Mouse (Mus musculus) embryonic fibroblast, embryonic 13.5 days (primary cell): ENCODE data around the gene Diaph3.

Experiments used
- CTCF ChIP-seq: IDR thresholded peaks from 2 replicates; pipeline ENCODE4 v1.5.1; 2011; ENCODE audit warnings: mild to moderate bottlenecking, control low read depth, low read length, moderate library complexity, borderline replicate concordance; ENCODE audit not compliant: insufficient read depth
- POLR2A ChIP-seq: IDR thresholded peaks from 2 replicates; pipeline ENCODE4 v1.6.1; 2011; ENCODE audit warnings: low read depth, mild to moderate bottlenecking, control low read depth, low read length, moderate library complexity

DNA sequence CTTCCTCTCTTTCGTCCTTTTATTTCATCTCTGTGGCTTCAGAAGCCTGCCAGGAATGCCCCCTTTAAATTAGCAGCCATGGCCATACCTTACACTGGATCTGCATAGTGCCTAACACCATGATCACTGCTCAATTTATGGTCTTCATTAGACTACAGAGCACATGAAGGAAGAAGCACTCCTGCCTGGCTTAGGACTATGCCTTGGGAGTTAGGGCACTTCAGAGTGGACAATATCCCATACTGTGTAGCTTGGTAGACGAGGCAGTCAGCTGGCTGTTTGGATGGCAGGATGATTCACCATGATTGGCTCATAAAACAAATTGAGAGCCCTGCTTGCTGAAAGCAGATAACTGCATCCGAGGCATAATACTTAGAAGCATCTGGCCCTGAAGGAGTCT, 204.6 kb downstream of the Diaph3 start:
- TF ChIP-seq CTCF (no peak), POLR2A (no peak)
